Mouse (Mus musculus): ENCODE measurements around the gene Pax9. TPM values are rescaled to one million over a fixed set of nuclear protein-coding genes. Genes with fewer than 3 reads are reported as not detected.

The Pax9 gene
- total and polyA plus RNA-seq, 3 experiments = 0.06 TPM; not detected in 2

GRCm38 (mm10) chr12:56697785-56698184, 6.2 kb downstream of the Pax9 start:
- Histone ChIP-seq H3K4me2 (ENCODE audit: insufficient read depth, low read depth, poor library complexity, severe bottlenecking) (no peak overlapping the region), H3K27me3 (replicated peaks) (no peaks in the 10 kb centered on the region), H3K9me3 (replicated peaks; ENCODE audit: low read length) (peaks cover 8% of the 10 kb centered on the region), H3K4me3 (replicated peaks in 1 of 3; ENCODE audit: low read depth in 2 of 3, low read length in 2 of 3, poor library complexity in 1 of 3) (no peak overlapping the region), H3K4me1 (ENCODE audit: control insufficient read depth in 1 of 2, insufficient read depth in 2 of 2) (no peaks in the 10 kb centered on the region), H3K9ac (ENCODE audit: insufficient read depth, low read depth) (no peak overlapping the region), H3K79me2 (replicated peaks; ENCODE audit: control insufficient read depth, extremely low read depth, insufficient read depth, poor library complexity, severe bottlenecking) (no peaks in the 10 kb centered on the region), H3K36me3 (replicated peaks in 1 of 2; ENCODE audit: control insufficient read depth in 1 of 2, insufficient read depth in 1 of 2, low read length in 1 of 2) (no peaks in the 10 kb centered on the region), H3K27ac (ENCODE audit: insufficient read depth, low read depth) (no peak overlapping the region)
- no peak for DNase-seq (ENCODE audit: extremely low read depth)
- in situ Hi-C loops (cut with MboI; ENCODE audit: low pct_ligation_motif_present, low pct_unique_long_range_greater_than_20kb, low sequenced_read_pairs) = loop anchor here (25.0 kb wide), 1 partner anchor 490 kb away; the partner anchor contains the start of gene Slc25a21
- TF ChIP-seq MAFK (IDR thresholded peaks at IDR 0.05; ENCODE audit: insufficient replicate concordance, low read length) (no peak), TCF12 (IDR thresholded peaks at IDR 0.05; ENCODE audit: low read depth, low read length) (no peak), JUN (IDR thresholded peaks at IDR 0.05; ENCODE audit: insufficient read depth, low read depth, low read length) (no peak), ZNF384 (IDR thresholded peaks at IDR 0.05; ENCODE audit: low read depth, low read length) (no peak), CTCF (conservative IDR thresholded peaks at IDR 0.05 in 1 of 2, IDR thresholded peaks at IDR 0.05 in 1 of 2; ENCODE audit: low read depth in 2 of 2, low read length in 2 of 2) (no peak), ZC3H11A (IDR thresholded peaks at IDR 0.05; ENCODE audit: low read depth, low read length) (no peak), POLR2AphosphoS2 (IDR thresholded peaks at IDR 0.05; ENCODE audit: low read depth, low read length) (no peak), E2F4 (IDR thresholded peaks at IDR 0.05; ENCODE audit: insufficient replicate concordance, low read depth, low read length) (no peak), RAD21 (IDR thresholded peaks at IDR 0.05; ENCODE audit: low read depth, low read length) (no peak), HCFC1 (IDR thresholded peaks at IDR 0.05; ENCODE audit: low read depth, low read length) (no peak), BHLHE40 (IDR thresholded peaks at IDR 0.05; ENCODE audit: low read depth, low read length) (no peak), USF2 (conservative IDR thresholded peaks at IDR 0.05; ENCODE audit: low read depth, low read length) (no peak)
- dilution Hi-C loops (cut with MboI; ENCODE audit: extremely low pct_ligation_motif_present, extremely low pct_unique_long_range_greater_than_20kb, low sequenced_read_pairs) = no loop called here

- DNase-seq (ENCODE audit: extremely low read depth) = no peak
- Histone ChIP-seq H3K4me3 (replicated peaks in 1 of 3; ENCODE audit: low read depth in 2 of 3, low read length in 2 of 3, poor library complexity in 1 of 3) (no peak overlapping the region), H3K36me3 (replicated peaks in 1 of 2; ENCODE audit: control insufficient read depth in 1 of 2, insufficient read depth in 1 of 2, low read length in 1 of 2) (no peaks in the 10 kb centered on the region), H3K27me3 (replicated peaks) (no peaks in the 10 kb centered on the region), H3K9ac (ENCODE audit: insufficient read depth, low read depth) (no peak overlapping the region), H3K79me2 (replicated peaks; ENCODE audit: control insufficient read depth, extremely low read depth, insufficient read depth, poor library complexity, severe bottlenecking) (no peaks in the 10 kb centered on the region), H3K4me1 (ENCODE audit: control insufficient read depth in 1 of 2, insufficient read depth in 2 of 2) (no peaks in the 10 kb centered on the region), H3K4me2 (ENCODE audit: insufficient read depth, low read depth, poor library complexity, severe bottlenecking) (no peak overlapping the region), H3K9me3 (replicated peaks; ENCODE audit: low read length) (peaks cover 8% of the 10 kb centered on the region), H3K27ac (ENCODE audit: insufficient read depth, low read depth) (no peak overlapping the region)
- in situ Hi-C loops (cut with MboI; ENCODE audit: low pct_ligation_motif_present, low pct_unique_long_range_greater_than_20kb, low sequenced_read_pairs) (loop anchor here (25.0 kb wide), 1 partner anchor 489 kb away; the partner anchor contains the start of gene Slc25a21), dilution Hi-C loops (cut with MboI; ENCODE audit: extremely low pct_ligation_motif_present, extremely low pct_unique_long_range_greater_than_20kb, low sequenced_read_pairs) (no loop called here)
- TF ChIP-seq MXI1 (IDR thresholded peaks at IDR 0.05; ENCODE audit: low read depth, low read length) (no peak), ZKSCAN1 (IDR thresholded peaks at IDR 0.05; ENCODE audit: borderline replicate concordance, low read depth, low read length) (no peak), TBP (conservative IDR thresholded peaks at IDR 0.05; ENCODE audit: low read depth, low read length) (no peak), ZMIZ1 (IDR thresholded peaks at IDR 0.05; ENCODE audit: low read depth, low read length) (no peak), NRF1 (IDR thresholded peaks at IDR 0.05; ENCODE audit: low read depth, low read length) (no peak), HCFC1 (IDR thresholded peaks at IDR 0.05; ENCODE audit: low read depth, low read length) (no peak), KAT2A (IDR thresholded peaks at IDR 0.05; ENCODE audit: insufficient replicate concordance, low read length) (no peak), MAX (IDR thresholded peaks at IDR 0.05; ENCODE audit: low read length) (no peak), CTCF (conservative IDR thresholded peaks at IDR 0.05 in 1 of 2, IDR thresholded peaks at IDR 0.05 in 1 of 2; ENCODE audit: low read depth in 2 of 2, low read length in 2 of 2) (no peak), ZNF384 (IDR thresholded peaks at IDR 0.05; ENCODE audit: low read depth, low read length) (no peak), RAD21 (IDR thresholded peaks at IDR 0.05; ENCODE audit: low read depth, low read length) (no peak), ELF1 (IDR thresholded peaks at IDR 0.05; ENCODE audit: low read depth, low read length) (no peak), POLR2A (IDR thresholded peaks at IDR 0.05; ENCODE audit: low read depth, low read length) (no peak), SMC3 (IDR thresholded peaks at IDR 0.05; ENCODE audit: low read depth, low read length) (no peak), ETS1 (conservative IDR thresholded peaks at IDR 0.05; ENCODE audit: low read depth, low read length) (no peak), PAX5 (IDR thresholded peaks at IDR 0.05; ENCODE audit: low read length) (no peak), SIN3A (IDR thresholded peaks at IDR 0.05; ENCODE audit: low read length) (no peak)
Observed at GRCm38 (mm10) chr12:56698191-56698980, 6.8 kb downstream of the Pax9 start.
